Mouse (Mus musculus) stomach, postnatal 0 days (tissue): ENCODE data around the gene Rnf182.

ENCODE experiments used
- CTCF ChIP-seq: IDR thresholded peaks from 2 replicates; pipeline ENCODE4 v1.5.1; 2016; ENCODE audit warnings: antibody characterized with exemption, low read depth, mild to moderate bottlenecking, moderate library complexity
- EP300 ChIP-seq: optimal IDR thresholded peaks from 2 replicates; pipeline ENCODE3; 2016; ENCODE audit warnings: antibody characterized with exemption

DNA sequence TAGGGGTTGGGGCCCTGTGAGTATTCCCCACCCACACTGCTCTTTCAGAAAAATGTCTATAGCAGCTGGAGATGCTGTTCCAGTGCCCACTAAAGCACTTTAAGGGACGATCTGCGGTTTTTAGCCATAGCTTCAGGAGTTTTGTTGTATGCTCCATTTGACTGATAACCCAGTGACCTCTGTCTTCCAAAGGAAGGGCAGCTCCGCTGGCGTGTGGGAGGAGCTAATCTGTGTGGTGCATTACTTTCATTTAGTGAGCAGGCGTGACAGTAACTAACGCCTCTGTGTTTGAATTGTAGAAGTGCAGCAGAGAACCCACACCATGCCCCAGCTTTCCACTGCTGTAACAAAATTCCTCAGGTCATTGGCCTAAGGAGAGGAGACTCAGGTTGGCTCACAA lies 38.6 kb downstream of the Rnf182 start:
- no peak for TF ChIP-seq CTCF
- no peak for TF ChIP-seq EP300
